Mouse (Mus musculus) heart, embryonic 15.5 days (tissue): ENCODE results near the gene Gli3. TPM values are rescaled to one million over a fixed set of nuclear protein-coding genes. Genes with fewer than 3 reads are reported as not detected.

Source experiments
- ATAC-seq: fragments of 200-750 bp; cut with Nextera tagmentation; replicated peaks from 2 replicates; pipeline ENCODE4 v1.8.0; 2017; ENCODE audit warnings: low read depth, moderate TSS enrichment; ENCODE audit not compliant: insufficient number of reproducible peaks, insufficient read depth, low FRiP score
- H3K27ac ChIP-seq: fragments of 300-500 bp; sonication (generic); 2 replicates; pipeline ENCODE4 v1.5.1; 2015; ENCODE audit warnings: mild to moderate bottlenecking, inconsistent platforms
- H3K27me3 ChIP-seq: fragments of 300-500 bp; sonication (generic); 2 replicates; pipeline ENCODE4 v1.6.1; 2015; ENCODE audit warnings: inconsistent platforms
- H3K36me3 ChIP-seq: fragments of 300-500 bp; sonication (generic); 2 replicates; pipeline ENCODE4 v1.6.1; 2015; ENCODE audit warnings: mild to moderate bottlenecking, inconsistent platforms
- H3K4me1 ChIP-seq: fragments of 300-500 bp; sonication (generic); replicated peaks from 2 replicates; pipeline ENCODE4 v1.6.1; 2015; ENCODE audit warnings: inconsistent platforms
- H3K4me2 ChIP-seq: fragments of 300-500 bp; sonication (generic); 2 replicates; pipeline ENCODE4 v1.6.1; 2015; ENCODE audit warnings: inconsistent platforms, mild to moderate bottlenecking, moderate library complexity
- H3K4me3 ChIP-seq: fragments of 300-500 bp; sonication (generic); 2 replicates; pipeline ENCODE4 v1.5.1; 2015; ENCODE audit warnings: mild to moderate bottlenecking, inconsistent platforms
- H3K9ac ChIP-seq: fragments of 300-500 bp; sonication (generic); 2 replicates; pipeline ENCODE4 v1.6.1; 2015; ENCODE audit warnings: mild to moderate bottlenecking, inconsistent platforms
- H3K9me3 ChIP-seq: fragments of 300-500 bp; sonication (generic); replicated peaks from 2 replicates; pipeline ENCODE4 v1.6.1; 2016; ENCODE audit warnings: inconsistent platforms
- WGBS: fragments of 180-500 bp; shearing (Covaris S2); methylation state at CpG from one replicate; pipeline ENCODE4 v1.1.7; 2015; ENCODE audit warnings: mixed read lengths; 5-methylcytosine and 5-hydroxymethylcytosine counted together
- polyA plus RNA-seq: library from polyadenylated mRNA; unstranded; fragments of >200 nt; fragmentation: Nextera tagmentation; extraction: Ambion mirVana; gene quantifications from 2 replicates; pipeline ENCODE4 v1.2.1, GENCODE M21; 2015

Gene Gli3
- polyA plus RNA-seq, 1 experiment from 2014 or later, result 4.8 TPM

DNA sequence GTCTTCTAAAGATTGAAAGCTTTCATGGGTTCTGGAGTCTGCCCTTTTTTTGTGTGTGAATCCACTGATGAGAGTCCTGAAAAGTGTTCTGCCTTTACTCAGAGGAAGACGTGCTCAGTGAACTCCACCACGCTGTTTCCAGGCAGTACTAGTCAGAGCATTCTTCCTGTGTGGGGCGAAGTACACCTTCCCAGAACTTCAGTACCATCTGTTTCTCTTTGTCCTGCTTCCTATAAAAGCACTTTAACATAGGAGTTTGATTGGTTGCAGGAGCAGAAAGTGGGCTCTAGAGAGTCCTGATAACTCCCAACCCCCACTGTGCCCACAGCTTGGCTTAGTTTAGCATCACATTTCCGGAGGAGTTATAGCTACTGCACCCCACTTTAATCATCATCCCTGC is 32.8 kb downstream of the Gli3 start:
- WGBS, result 66% methylated on average over 4 of the region's 4 CpGs
- H3K27me3 ChIP-seq, result no peaks in the 10 kb centered on the region
- no peak overlapping the region for H3K9ac ChIP-seq
- no peaks in the 10 kb centered on the region for H3K9me3 ChIP-seq
- no peak for ATAC-seq
- H3K36me3 ChIP-seq, result no peaks in the 10 kb centered on the region
- no peaks in the 10 kb centered on the region for H3K4me1 ChIP-seq
- H3K4me2 ChIP-seq, result no peak overlapping the region
- H3K27ac ChIP-seq, result no peak overlapping the region
- no peak overlapping the region for H3K4me3 ChIP-seq

- H3K36me3 ChIP-seq, result no peaks in the 10 kb centered on the region
- no peak for ATAC-seq
- 57% methylated on average over 4 of the region's 4 CpGs for WGBS
Measured at GRCm38 (mm10) chr13:15498338-15498737, 35.3 kb downstream of the Gli3 start.

DNA sequence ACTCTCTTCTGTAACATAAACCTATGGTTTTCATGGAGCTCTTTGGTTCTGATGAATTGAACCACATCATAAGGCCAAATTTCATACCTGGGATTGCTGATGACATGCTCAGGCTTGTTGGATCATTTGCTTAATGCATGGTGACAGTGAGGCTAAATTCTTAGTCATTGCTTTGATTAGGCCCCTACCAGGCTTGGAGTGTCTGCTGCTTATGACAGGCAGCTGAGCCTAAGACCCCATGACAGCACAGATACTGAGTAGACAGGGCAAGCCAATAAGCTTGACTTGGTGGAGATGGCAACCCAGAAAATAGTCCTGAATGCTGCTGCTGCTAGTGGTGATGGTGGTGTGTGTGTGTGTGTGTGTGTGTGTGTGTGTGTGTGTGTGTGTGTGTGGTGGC is 47.9 kb downstream of the Gli3 start:
- Histone ChIP-seq H3K36me3 (no peaks in the 10 kb centered on the region), H3K27me3 (no peaks in the 10 kb centered on the region), H3K27ac (no peak overlapping the region), H3K4me2 (no peak overlapping the region), H3K4me1 (0 out of 2 replicates have a peak, but pooled peaks cover 3% of the 10 kb centered on the region), H3K9ac (no peak overlapping the region), H3K4me3 (no peak overlapping the region), H3K9me3 (no peaks in the 10 kb centered on the region)
- no peak for ATAC-seq

More at GRCm38 (mm10) chr13:15498338-15498737, 35.3 kb downstream of the Gli3 start:
- Histone ChIP-seq H3K9me3 (no peaks in the 10 kb centered on the region), H3K4me3 (no peak overlapping the region), H3K27me3 (no peaks in the 10 kb centered on the region), H3K4me2 (no peak overlapping the region), H3K9ac (no peak overlapping the region), H3K4me1 (no peaks in the 10 kb centered on the region), H3K27ac (no peak overlapping the region)

- no peaks in the 10 kb centered on the region for H3K36me3 ChIP-seq
- H3K4me3 ChIP-seq, result no peak overlapping the region
- no peak for ATAC-seq
- 89% methylated on average over 5 of the region's 5 CpGs for WGBS
- H3K4me2 ChIP-seq, result no peak overlapping the region
- H3K9ac ChIP-seq, result no peak overlapping the region
- no peak overlapping the region for H3K27ac ChIP-seq
- no peaks in the 10 kb centered on the region for H3K27me3 ChIP-seq
- H3K4me1 ChIP-seq, result 0 out of 2 replicates have a peak, but pooled peaks cover 3% of the 10 kb centered on the region
- no peaks in the 10 kb centered on the region for H3K9me3 ChIP-seq
Measured at GRCm38 (mm10) chr13:15513114-15513513, 50.1 kb downstream of the Gli3 start.

DNA sequence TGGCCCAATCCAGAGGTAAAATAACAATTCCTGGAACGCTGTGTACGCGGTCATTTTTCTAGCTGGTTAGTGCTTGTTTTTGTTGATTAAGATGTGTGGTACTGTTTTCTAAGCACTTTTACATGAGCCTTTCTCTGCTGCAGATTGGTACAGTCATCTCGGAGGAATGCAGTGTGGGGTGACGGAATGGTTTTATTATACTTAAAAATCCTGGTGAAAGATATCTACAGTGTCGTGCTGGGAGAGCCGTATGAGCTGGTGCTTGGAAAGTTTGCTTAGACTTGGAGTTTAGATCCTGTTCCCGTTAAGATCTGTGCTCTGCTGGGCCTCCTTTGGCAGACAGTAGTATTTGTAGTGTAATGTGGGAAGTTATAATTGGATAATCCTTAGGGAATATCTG is 51.0 kb downstream of the Gli3 start:
- Histone ChIP-seq H3K27me3 (no peaks in the 10 kb centered on the region), H3K27ac (no peak overlapping the region), H3K4me3 (no peak overlapping the region), H3K36me3 (no peaks in the 10 kb centered on the region), H3K9ac (no peak overlapping the region), H3K4me2 (no peak overlapping the region), H3K4me1 (0 out of 2 replicates have a peak, but pooled peaks cover 3% of the 10 kb centered on the region), H3K9me3 (no peaks in the 10 kb centered on the region)
- ATAC-seq, result no peak
- 59% methylated on average over 8 of the region's 8 CpGs for WGBS

GRCm38 (mm10) chr13:15517048-15517760 is 54.2 kb downstream of the Gli3 start:
- ATAC-seq, result no peak
- Histone ChIP-seq H3K4me1 (0 out of 2 replicates have a peak, but pooled peaks cover 3% of the 10 kb centered on the region), H3K9ac (no peak overlapping the region), H3K9me3 (no peaks in the 10 kb centered on the region), H3K36me3 (no peaks in the 10 kb centered on the region), H3K27me3 (no peaks in the 10 kb centered on the region), H3K27ac (no peak overlapping the region), H3K4me2 (no peak overlapping the region), H3K4me3 (no peak overlapping the region)
- 82% methylated on average over 9 of the region's 9 CpGs for WGBS

GRCm38 (mm10) chr13:15520353-15520752 is 57.3 kb downstream of the Gli3 start:
- no peaks in the 10 kb centered on the region for H3K36me3 ChIP-seq
- WGBS, result 81% methylated on average over 2 of the region's 2 CpGs
- H3K9me3 ChIP-seq, result no peaks in the 10 kb centered on the region
- no peak overlapping the region for H3K4me3 ChIP-seq
- H3K27me3 ChIP-seq, result no peaks in the 10 kb centered on the region
- H3K27ac ChIP-seq, result no peak overlapping the region
- H3K4me2 ChIP-seq, result no peak overlapping the region
- H3K9ac ChIP-seq, result no peak overlapping the region
- no peak for ATAC-seq
- 0 out of 2 replicates have a peak, but pooled peaks cover 3% of the 10 kb centered on the region for H3K4me1 ChIP-seq

DNA sequence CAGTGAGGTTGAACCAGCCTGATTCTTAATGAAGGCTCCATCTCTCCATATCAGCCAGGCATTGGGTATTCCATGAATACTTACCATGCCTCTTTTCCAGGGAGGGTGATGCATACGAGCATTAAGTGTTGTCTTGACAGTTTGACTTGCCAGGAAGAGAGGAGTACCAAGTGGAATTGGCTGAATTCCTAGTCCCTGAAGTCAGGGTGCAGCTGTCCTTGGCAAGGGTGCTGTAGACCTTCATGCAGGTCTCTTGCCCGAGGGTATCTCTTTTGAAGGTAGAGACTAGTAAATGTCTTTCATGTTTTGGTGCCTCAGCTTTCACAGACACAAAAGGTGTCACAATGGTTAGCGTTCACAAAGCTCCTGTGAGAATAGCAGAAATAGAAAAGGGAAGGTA is 59.1 kb downstream of the Gli3 start:
- Histone ChIP-seq H3K4me1 (no peaks in the 10 kb centered on the region), H3K4me3 (no peak overlapping the region), H3K27me3 (no peaks in the 10 kb centered on the region), H3K9ac (no peak overlapping the region), H3K27ac (no peak overlapping the region), H3K9me3 (no peaks in the 10 kb centered on the region), H3K36me3 (no peaks in the 10 kb centered on the region), H3K4me2 (no peak overlapping the region)
- no peak for ATAC-seq
- WGBS, result 57% methylated on average over 3 of the region's 3 CpGs

DNA sequence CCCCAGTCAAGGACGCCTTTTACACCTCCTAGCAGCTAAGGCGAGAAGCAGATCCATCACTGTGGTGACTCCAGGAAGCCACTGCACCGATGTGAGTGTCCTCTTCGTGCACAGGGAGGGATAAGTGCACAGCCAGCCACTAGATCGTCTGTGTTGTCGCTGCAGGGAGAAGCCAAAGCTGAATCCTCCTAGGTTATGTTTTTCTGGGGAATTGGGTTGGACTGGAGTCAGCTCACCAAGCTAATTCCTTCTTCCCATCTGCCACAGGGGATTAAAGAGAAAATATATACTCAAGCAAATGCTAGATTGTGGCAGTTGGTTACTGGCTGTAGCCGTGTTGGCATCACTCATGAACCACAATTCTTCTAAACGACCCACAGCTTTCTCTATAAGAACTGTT is 61.2 kb downstream of the Gli3 start:
- H3K4me2 ChIP-seq, result no peak overlapping the region
- no peaks in the 10 kb centered on the region for H3K4me1 ChIP-seq
- no peaks in the 10 kb centered on the region for H3K36me3 ChIP-seq
- no peak overlapping the region for H3K9ac ChIP-seq
- no peaks in the 10 kb centered on the region for H3K27me3 ChIP-seq
- no peak for ATAC-seq
- H3K27ac ChIP-seq, result no peak overlapping the region
- H3K9me3 ChIP-seq, result no peaks in the 10 kb centered on the region
- 72% methylated on average over 8 of the region's 8 CpGs for WGBS
- H3K4me3 ChIP-seq, result no peak overlapping the region

DNA sequence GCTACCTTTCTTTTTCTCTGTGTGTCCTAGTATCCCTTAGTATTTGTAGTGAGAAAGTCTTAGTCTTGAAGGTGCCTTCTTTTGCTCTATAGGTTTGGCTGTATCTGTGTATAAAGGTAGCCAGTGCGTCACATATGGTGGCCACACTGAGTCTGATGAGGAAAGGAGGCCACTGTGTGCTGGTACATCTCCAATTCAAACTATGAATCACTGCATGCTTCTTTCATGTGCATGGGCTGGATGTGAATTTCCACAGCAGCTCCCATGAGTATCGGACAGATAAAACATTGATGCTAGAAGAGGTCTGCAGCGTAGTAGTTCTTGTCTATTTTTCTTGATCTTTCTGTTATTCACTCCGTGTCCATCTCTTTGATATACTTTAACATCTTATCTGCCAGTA is 63.7 kb downstream of the Gli3 start:
- Histone ChIP-seq H3K27me3 (no peaks in the 10 kb centered on the region), H3K9me3 (no peaks in the 10 kb centered on the region), H3K9ac (no peak overlapping the region), H3K27ac (no peak overlapping the region), H3K4me3 (no peak overlapping the region), H3K4me2 (no peak overlapping the region), H3K36me3 (no peaks in the 10 kb centered on the region), H3K4me1 (no peaks in the 10 kb centered on the region)
- ATAC-seq, result no peak
- WGBS, result 77% methylated on average over 4 of the region's 4 CpGs

DNA sequence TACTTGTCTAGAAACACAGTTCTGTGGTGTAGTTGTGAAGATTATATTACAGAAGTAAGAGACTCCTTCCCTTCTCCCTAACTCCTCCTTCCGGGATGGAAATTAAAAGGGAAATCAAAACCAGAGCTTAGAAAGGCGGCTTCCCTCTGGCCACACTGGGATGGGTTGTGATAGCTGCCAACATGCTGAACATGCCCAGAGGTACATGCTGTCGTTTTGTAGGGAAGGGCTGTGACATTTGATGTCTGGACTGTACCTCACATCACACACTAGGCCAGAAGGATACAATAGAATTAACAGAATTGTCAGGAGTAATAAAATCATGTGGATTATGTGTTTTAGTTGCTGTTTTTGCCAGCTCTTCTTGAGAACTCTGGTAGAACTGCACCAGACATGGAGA is 68.5 kb downstream of the Gli3 start:
- WGBS, result 64% methylated on average over 3 of the region's 3 CpGs
- H3K4me2 ChIP-seq, result no peak overlapping the region
- H3K4me3 ChIP-seq, result no peak overlapping the region
- no peaks in the 10 kb centered on the region for H3K9me3 ChIP-seq
- ATAC-seq, result no peak
- H3K9ac ChIP-seq, result no peak overlapping the region
- H3K27me3 ChIP-seq, result no peaks in the 10 kb centered on the region
- H3K4me1 ChIP-seq, result no peaks in the 10 kb centered on the region
- H3K36me3 ChIP-seq, result no peaks in the 10 kb centered on the region
- no peak overlapping the region for H3K27ac ChIP-seq

GRCm38 (mm10) chr13:15537206-15537605 is 74.2 kb downstream of the Gli3 start:
- no peak for ATAC-seq
- Histone ChIP-seq H3K36me3 (no peaks in the 10 kb centered on the region), H3K27me3 (no peaks in the 10 kb centered on the region), H3K9me3 (no peaks in the 10 kb centered on the region), H3K4me3 (no peak overlapping the region), H3K4me2 (no peak overlapping the region), H3K27ac (no peak overlapping the region), H3K4me1 (0 out of 2 replicates have a peak, but pooled peaks cover 3% of the 10 kb centered on the region), H3K9ac (no peak overlapping the region)
- WGBS, result 66% methylated on average over 5 of the region's 5 CpGs
